Mouse (Mus musculus) mesoderm, embryonic 11.5 days (tissue): ENCODE measurements around the gene Lrrc41.

ENCODE experiments used
- DNase-seq: peaks from one replicate; pipeline ENCODE4 v3.0.0-alpha.2; 2012; ENCODE audit warnings: low read depth, low spot score

Lrrc41 gene

DNA sequence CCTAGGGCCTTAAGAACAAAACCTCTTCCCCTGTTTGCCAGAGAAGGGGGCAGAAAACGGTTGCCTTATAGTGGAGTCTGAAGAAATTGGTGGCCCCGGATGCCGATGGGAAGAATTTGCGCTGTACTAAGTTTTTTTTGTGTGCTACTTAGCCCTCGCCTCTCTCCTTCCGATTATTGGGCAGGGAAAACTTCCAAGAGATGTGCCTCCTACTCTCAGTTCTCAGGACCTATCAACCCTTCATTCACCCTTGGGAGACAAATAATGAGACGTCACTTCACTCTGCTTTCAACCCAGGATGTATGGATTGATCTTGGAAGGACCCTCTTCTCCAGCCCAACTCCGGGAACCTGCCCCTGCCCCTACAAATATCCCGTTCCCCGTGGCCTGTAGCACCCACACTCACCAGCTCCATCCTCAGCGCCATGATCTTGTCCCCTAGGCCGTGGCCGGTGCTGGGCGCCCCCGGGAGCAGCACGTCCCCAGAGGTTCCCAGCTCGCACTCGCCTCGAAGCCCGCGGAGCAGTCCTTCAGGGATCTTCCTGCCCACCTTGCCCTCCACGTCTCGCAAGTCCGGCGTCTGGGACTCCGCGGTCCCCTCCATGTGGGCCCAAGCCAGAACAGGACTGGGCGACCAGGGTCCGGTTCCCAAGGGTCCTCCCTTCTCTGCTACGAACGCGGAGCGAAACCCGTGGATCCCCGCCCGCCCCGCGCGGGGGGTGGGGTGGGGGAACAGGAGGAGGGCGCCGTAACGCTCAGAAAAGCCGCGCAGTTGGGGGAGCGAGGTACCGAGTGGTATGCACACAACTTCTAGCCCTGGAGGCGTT lies 69.0 kb downstream of the Lrrc41 start:
- peak; percentile 52 for DNase-seq
